Mouse (Mus musculus): ENCODE data around the gene Agxt. TPM values are rescaled to one million over a fixed set of nuclear protein-coding genes. Genes with fewer than 3 reads are reported as not detected.

Agxt gene
- total RNA-seq, 2 experiments from 2014 or later, result not detected

DNA sequence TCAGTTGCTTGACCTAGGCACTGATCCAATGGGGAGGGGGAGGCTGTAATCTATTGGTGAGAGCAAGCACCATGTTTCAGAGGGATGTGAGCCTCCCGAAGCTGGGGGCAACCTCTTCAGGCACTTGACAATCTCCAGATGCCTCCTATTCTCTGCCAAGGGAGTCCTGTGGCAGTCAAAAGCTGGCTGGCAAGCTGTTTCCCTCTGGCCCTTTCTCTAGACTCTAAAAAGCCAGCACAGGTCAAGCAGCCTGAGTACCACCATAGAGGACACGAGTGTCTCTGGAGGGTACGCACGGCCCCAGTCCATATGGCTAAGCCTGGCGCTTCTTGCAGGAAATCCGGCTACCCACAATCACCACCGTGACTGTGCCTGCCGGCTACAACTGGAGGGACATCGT lies 9.1 kb downstream of the Agxt start:
- DNase-seq (ENCODE audit: low spot score), result no peak

DNA sequence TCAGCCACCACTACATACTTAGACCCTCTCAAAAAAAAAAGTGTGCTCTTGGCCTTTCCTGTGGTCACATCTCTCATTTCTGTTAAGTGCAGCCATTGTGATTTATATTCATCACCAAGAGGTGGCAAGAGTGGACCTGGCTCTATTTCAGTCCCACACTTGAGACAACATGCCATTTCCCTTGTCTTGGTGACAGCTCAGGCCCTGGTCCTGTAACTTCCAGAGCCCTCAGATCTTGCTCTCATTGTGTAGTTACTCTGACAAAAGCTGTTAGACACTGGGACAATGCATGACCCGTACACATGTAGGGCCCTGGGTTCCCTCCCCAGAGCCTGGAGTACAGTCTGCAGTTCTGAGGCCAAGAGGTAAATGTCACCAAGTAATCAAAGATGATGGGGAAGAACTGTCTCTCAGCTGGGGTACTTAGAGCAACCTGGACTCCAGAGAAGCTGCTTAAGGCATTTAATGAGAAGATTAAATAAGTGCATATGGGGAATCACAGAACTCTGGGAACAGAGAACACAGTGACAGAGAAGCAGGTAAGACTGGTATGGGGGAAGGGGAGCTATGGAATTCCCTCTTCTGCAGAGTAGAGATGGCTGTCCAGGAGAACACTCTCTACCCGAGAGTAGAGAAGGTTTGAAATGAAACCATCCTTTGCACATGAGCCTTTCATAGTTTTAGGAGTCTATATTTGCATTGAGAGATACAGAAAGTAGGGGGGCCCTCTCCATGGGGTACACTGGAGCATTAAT lies 16.0 kb downstream of the Agxt start:
- DNase-seq (ENCODE audit: low spot score), result no peak

DNA sequence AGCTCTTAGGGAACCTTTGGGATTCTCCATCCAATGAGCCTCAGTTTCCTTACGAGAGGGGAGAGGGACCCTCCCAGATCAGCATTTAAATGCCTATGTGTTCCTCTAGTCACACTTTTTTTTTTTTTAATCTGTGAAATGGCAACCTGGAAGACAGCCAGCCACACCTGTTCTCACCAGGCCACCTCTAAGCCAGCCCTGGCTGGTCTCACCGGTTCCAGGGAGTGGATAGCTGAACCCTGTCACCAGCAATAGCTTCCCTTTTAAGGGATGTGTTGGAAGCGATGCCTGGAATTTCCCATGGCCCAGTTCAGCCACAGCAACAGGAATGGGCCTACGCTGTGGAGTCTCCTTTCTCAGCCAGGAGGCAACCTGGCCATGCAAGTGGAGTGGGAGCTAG lies 22.5 kb downstream of the Agxt start:
- no peak for DNase-seq (ENCODE audit: low spot score)

DNA sequence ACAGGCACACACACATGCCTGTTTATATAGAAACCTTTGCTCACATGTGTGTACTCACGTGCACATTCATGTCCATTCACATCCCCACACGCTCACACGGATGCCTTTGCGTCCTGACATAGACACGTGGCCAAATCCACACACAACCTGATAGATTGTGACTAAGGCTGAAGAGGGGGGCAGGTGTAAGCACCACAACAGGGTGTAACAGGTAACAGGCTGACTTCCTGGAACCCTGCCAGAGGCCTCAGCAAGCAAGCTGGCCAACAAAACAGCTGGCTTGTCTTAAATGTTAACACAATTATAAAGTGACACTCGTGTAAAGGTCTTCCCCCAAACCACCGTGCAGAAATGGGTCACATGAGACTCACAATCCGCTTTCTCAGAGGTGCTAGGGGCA lies 23.9 kb downstream of the Agxt start:
- no peak for DNase-seq (ENCODE audit: low spot score)

DNA sequence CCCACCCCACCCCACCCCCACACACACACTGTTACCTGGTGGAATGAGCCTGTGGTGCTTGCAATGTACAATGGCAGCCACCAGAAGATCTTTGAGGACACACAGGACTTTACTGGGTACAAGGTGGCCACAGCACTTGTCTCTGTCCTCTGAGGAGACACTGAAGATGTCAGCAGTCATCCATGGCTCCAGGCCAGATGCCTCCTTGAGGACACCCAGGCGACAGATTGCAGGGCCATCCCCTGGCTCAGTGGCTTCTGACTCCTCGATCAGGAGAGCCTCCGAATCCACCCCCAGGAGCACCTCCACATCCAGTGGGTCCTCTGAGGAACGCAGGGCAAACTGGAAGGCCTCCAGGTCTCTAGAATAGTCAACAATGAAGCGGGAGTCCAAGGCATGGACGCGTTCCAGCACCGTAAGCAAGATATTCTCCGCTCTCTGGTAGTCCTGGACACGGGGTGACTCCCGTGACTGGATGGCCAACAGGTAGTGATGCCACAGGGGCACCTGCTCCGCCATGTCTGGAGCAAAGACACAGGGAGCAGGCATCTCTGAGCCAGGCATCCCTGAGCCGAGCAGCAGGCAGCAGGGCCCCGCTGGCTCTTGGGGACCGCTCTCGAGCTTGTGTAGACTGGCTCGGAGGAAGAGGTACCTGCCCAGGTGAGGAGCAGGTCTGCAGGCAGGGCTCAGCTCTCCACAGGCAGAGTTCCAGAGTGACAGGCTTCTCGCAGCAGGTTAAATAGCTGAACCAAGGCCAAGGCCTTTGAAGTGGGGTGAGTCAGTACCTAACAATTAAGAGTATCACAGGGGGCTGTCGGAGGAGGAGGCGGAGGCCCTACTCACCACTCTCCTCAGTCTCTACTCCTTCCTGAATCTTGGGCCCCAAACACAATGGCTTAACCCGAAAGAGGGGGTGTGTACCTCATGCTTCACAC lies 24.8 kb downstream of the Agxt start:
- no peak for DNase-seq (ENCODE audit: low spot score)

DNA sequence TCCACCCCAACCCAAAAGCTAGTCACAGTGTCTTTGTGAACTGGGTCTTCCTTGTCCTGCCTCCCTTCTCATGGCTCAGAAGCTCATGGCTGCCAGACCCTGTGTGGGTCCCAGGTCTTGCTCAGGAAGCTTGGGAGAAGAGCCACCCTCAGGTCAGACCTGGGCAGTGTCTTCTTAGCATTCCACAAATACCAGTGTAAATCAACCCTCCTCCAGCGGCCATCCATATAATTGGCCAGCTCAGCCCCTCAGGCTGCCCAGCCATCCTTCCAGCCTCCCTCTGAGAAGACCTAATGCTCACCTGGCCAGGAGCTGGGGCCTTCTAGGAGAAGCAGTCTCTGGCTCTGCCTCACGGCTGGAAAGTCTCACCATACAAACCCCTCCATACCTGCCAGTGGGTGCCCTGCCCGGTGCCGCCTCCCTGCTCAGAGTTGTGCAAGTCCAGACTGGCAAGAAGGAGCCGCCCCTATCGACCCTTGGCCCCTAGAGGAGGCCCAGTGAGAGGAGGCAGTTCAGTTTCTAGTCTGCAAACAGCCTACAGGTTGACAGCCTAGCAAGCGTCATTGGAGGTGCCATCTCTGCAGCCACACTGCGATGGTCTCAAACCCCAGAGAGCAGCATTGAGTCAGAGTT lies 25.6 kb downstream of the Agxt start, which contains the start of gene 2310007B03Rik:
2310007B03Rik (minus strand) TSS at position 448 of the 633 bp plus-strand sequence.
- DNase-seq (ENCODE audit: low spot score), result no peak

DNA sequence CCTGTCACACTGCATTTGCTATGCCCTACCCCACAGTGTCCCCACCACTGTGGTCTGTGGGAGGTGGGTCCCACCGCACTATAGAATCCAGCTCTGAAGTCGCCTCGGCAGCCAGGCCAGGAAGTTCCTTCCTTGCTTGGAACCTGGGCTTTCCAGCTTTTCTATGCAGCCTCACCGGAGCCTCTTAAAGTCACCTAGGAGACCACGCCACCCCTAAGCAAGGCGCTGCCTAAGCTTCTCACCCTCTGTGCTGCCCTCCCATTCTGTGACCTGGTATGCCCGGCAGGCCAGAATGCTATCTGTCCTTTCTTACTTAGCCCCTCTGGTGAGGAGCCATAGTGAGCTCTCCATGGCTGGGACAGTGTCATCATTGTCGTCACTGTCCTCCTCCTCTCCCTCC lies 26.3 kb downstream of the Agxt start:
- no peak for DNase-seq (ENCODE audit: low spot score)

DNA sequence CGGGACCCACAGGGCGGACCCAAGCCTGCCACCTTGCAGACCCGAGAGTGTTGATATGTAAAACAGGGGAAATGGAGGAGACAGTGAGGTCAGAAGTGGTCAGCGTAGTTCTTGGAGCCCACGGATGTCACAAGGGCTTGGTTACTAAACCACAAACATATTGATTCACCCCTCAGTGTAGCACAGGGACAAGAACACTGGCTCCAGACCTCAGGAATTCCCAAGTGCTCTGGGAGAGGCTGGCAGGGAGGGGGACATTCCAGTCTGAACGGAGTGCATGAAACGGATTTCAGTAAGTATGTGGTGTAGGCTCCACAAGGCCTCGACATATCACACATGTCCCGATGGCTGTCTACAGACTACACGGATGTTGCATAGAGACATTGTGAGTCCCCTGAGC lies 26.9 kb downstream of the Agxt start:
- no peak for DNase-seq (ENCODE audit: low spot score)

DNA sequence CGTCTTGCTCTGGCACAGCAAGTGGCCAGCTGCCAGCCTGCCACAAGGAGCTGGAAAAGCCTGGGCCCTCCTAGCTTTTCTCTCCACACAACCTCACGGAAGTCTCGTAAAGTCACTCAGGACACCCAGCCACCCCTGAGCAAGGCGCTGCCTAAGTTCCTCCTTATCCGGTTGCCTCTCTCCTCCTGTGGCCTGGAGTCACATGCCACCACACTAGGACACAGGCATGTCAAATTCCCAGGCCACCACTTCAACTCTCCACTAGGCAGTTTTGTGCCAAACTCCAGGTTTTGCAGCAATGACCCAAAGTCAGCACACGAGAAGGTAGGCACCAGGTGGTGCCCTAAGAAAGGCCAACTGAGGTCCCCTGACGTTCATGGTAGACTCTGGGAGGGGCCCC lies 27.5 kb downstream of the Agxt start:
- DNase-seq (ENCODE audit: low spot score), result no peak

DNA sequence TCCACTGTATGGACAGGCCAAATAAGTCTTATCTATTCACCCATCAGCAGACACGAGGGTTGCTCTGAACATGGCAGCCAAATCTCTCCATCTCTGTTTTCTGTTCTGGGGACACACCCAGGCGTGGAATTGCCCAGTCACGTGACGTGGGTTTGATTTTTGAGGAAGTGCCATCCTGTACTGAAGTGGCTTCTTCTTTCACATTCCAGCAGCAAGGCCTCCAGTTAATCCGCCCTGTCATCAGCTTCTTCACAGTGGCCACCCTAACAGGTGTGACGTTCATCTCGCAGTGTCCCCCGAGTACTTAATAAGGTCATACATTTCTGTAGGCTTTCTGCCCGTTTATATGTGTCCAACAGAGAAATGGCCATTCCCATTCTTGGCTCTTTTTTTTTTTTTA lies 30.4 kb downstream of the Agxt start:
- DNase-seq (ENCODE audit: low spot score), result no peak

DNA sequence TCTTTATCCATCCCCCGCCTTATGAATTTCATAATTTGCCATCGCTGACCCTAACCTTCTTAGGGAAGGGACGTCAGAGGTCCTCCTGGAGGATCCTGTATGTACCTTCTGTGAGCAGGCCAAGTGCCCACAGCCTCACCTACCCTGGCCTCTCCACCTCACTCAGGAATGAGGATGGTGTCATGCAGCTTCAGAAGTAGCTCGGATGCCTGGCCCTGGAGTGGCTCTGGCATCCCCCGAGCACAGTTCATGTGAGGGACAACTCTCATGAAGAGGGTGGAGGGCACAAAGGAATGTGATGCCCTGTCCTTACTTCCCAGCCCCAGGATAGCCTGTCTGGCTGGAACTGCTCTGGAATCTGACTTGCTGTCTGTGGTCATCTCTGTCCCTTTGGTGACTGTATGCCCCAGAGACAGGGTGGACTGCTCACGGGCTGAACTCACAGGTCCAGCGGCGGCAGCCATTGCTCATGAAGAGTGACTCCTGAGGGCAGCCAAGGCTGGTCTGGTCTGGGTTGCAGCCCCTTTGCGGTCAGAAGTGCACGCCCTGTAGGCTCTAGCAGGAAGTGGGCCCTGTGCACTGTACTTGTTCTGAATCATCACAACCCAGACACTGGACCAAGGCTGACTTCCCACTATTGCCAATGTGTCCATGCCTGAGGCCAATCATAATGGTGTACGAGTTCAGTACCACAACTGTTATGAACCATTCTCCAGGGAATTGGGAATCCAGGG lies 31.5 kb downstream of the Agxt start:
- no peak for DNase-seq (ENCODE audit: low spot score)

DNA sequence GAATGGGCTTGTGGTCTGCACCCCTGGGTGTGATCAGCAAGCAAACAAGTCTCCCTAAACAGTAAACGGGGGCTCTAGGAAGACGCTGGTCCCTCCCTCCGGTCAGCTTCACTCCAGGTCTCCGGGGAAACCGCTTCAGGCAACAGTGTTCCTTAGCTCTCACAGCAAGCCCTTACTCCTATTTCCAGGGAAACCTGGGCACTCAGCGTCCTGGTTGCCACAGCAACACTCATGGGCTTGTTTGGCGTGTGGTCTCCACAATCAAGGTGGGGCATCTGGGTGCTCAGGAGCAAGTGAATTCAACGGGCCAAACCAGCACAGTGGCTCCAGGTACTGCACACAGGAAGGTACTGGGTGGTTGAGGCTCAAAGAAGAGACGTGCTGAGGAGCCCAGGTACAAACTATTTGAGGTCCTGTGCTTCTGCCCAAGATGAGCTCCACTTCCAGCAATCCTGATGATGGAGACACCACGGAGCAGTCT lies 33.3 kb downstream of the Agxt start, which contains the start of gene Crocc2:
Crocc2 (plus strand) TSS at position 431 of the 481 bp plus-strand sequence.
- no peak for DNase-seq (ENCODE audit: low spot score)

DNA sequence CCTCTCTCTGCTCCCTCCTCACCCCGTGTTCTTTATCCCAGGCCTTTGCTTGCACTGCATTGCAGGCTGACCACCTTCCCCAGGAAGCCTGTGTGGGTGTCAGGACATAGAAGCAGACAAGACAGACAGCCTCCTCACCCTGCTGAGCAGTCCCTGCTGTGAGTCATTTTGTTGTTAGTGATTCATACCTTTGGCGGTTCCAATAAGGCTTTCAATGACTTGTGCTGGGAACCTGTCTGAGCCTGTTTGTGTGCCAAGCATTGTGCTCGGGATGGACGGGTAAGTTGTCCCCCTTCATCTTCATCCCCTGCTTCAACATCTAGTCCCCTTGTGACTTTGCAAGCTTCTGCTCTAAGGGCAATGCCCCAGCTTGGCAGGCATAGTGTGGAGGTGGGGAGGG lies 38.6 kb downstream of the Agxt start:
- DNase-seq (ENCODE audit: low spot score), result no peak

DNA sequence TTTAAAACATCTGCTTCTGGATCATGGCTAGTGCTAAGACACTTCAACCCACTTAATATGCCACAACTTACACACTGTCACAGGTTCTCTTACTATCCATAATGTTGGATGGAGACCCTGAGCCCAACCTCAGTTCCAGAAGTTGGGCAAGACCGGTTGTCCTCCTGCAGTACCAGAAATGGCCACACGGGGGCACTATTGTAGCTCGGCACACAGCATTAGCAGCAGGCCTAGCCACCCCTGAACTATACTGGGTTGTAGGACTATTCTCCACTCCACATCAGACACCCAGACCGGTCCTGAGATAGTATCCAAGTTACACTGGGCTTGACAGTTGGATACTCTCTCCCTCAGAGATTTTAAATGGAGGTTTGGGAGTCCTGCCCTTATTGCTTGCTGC lies 39.4 kb downstream of the Agxt start:
- DNase-seq (ENCODE audit: low spot score), result peak; percentile 77

DNA sequence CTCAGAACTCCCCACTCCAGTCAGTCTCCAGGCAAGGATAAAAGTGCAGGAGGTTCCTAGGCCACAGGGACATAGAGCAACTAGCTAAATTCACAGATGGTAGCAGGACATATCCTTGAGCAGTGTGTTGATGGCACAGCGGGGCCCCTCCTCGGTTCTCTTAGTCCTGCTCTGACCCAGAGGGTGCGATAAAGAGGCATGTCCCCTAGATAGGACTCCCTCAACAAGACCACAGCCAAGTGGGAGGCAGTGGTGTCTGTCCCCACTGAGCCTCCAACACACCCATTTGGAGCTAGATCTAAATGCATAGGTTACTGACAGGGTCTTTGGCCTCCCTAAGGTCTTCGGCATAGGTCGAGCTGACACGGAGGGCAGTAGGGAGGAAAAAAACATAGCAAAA lies 40.8 kb downstream of the Agxt start:
- DNase-seq (ENCODE audit: low spot score), result no peak

DNA sequence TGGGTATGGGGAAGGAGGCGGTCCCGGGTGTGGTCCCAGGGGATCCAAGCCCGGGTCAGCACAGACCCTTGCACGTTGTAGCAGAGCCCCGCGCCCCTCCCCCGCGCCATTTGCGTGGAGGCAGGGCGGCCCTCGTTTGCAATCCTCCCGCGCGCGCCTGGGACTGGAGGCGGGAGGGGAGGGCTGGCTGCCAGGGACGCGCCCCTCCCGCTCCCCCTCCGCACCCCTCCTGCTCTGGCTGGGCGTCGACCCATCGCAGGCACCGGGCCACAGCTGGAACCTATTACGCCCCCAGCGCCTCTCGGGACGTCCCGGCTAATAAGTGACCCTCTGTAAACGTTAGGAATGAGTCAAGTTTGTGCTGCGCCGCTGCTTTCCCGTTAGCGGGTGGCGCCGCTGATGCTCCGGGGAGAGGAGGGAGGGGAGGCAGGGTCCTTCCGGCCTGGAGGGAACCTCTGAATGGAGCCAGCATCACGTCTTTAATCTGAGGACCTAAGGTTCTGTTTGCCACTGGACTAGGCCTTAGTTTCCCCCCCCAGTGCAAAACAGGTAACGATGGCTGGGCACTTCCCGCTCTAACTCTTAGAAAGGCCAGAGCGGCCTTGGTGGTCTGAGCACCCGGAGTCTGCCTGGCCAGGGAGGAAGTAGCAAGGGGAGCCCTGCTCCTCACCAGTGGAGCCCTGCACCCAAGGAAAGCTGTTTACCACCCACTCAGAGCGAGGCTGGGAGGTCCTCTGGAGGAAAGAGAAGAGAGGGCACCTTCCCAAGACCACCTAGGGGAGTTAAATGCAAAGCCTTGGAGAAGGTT lies 41.7 kb downstream of the Agxt start:
- peak; percentile 77 for DNase-seq (ENCODE audit: low spot score)

DNA sequence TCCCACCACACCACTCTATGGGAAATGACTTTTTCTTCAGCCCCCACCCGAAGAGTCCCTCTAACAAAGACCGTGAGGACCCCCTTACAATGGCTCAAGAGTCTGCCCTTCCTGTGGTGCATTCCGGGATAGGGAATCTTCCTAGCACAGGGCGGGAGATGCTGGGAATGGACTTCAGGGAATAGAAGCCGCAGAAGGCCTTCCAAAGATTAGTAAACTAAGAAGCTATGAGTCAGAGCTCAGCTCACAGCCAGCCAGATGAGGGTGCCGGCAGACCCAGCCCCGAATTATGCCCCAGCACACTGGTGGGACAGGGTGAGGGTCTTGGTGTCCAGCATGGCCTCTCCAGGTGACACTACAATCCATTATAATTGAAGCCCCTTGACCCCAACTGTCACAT lies 47.2 kb downstream of the Agxt start:
- DNase-seq (ENCODE audit: low spot score), result no peak

DNA sequence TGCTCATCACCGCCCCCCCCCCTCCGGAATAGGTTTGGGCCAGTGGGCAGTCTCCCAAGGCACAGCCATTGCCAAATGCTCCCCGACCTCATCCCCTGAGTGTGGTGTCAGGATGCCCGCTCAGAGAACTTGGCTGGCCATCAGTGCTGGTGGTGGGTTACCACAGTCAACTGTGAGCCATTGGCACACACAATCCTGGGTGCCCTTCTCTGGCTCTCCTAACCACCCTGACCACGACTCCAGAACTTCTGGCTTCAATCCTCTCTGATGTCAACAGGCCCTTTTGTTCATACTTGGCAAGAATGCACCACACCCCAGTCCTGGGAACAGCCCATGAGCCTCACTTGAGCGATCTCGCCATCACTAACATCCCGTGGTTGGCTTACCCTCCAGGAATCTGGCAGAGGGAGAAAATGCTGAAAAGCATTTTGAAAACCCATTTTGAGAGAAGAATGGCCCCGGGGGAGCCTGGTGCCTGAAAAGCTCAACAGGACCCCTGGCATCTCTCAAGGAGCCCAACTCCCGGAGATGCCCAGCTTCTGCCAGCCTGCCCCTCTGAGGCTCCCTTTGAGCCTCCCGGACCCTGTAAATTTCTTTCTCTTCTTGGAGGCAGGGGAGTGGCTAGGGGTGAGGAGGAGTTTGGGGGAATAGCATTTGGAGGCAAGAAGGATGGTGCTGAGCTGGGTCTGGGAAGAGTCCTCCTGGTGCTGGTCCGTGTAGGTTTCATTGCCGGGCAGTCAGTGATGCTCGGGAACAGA lies 49.2 kb downstream of the Agxt start:
- DNase-seq (ENCODE audit: low spot score), result peak; percentile 29

DNA sequence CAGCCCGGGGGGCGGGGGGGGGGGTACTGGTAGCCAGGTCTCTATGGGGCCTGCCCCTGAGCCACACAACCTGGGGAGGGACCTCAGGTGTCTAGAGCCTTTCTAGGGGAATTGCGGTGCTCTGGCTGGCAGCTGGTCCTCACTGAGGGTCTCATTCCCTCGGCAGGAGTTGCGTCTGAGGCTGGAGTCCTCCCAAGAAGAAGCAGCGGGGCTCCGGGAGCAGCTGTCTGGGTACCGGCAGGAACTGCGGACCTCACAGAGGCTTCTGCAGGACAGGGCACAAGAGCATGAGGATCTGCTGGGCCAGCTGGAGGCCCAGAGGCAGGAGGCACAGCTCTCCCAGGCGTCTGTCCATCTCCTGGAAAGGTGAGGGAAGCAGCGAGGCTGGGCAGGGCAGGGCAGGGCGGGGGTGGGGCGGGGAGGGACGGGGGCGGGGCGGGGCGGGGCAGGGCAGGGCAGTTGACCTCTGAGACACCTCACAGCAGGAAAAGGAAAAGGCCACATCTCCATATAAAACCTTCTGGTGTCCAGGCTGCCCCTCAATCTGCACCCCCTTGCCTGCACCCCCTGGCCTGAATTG lies 55.8 kb downstream of the Agxt start:
- DNase-seq (ENCODE audit: low spot score), result no peak

All from gastrocnemius, adult 18-20 months (tissue).